In genomic region chr5:149198782-149199181, GRCm38 (mm10) we compare ENCODE assay signal across 19 mouse cellular contexts.
"Had no signal": no experiment of that assay in that cellular context is flagged by ENCODE, and none has a peak within 500 bp of the region (broad histone marks: within the 10 kb centered on the region; RNA-seq: fewer than 3 reads in every experiment).

No protein-coding gene starts in this region.

- H3K27ac ChIP-seq: liver, embryonic 14.5 days; midbrain, embryonic 10.5 days; midbrain, embryonic 13.5 days; neural tube, embryonic 13.5 days; neural tube, embryonic 15.5 days had no signal

- ATAC-seq: midbrain, embryonic 13.5 days; midbrain, embryonic 16.5 days had no signal

- H3K27me3 ChIP-seq: midbrain, embryonic 13.5 days; neural tube, embryonic 13.5 days; neural tube, embryonic 15.5 days had no signal

- H3K9me3 ChIP-seq: midbrain, embryonic 10.5 days; midbrain, embryonic 13.5 days; neural tube, embryonic 13.5 days; neural tube, embryonic 15.5 days had no signal

- H3K9ac ChIP-seq: liver, embryonic 14.5 days; lung, embryonic 14.5 days; midbrain, embryonic 13.5 days; neural tube, embryonic 13.5 days; neural tube, embryonic 15.5 days had no signal

- H3K4me2 ChIP-seq: lung, embryonic 14.5 days; midbrain, embryonic 13.5 days; neural tube, embryonic 13.5 days; neural tube, embryonic 15.5 days had no signal

- H3K4me3 ChIP-seq: midbrain, embryonic 10.5 days; midbrain, embryonic 13.5 days; myocyte; neural tube, embryonic 13.5 days; neural tube, embryonic 15.5 days had no signal

- DNase-seq: lung, adult 18-20 months; lung, embryonic 14.5 days; lung, postnatal 10 days; lung, postnatal 4 days; retina, postnatal 1 day; right cerebral cortex, adult 18-20 months; right cerebral cortex, postnatal 25 days; right cerebral cortex, postnatal 4 days; spleen, adult 18-20 months; thymus, adult 18-20 months; thymus, postnatal 14 days; thymus, postnatal 36 days had no signal
